Mouse (Mus musculus) lung, adult 2 months (tissue): ENCODE measurements around the gene Atp11a.

Experiments
- CTCF ChIP-seq: fragments of 200-500 bp; IDR thresholded peaks from 2 replicates; pipeline ENCODE4 v1.5.1; 2011; ENCODE audit warnings: mild to moderate bottlenecking, low read length, control low read depth; ENCODE audit not compliant: insufficient read depth
- POLR2A ChIP-seq: fragments of 200-500 bp; IDR thresholded peaks from 2 replicates; pipeline ENCODE4 v1.6.1; 2011; ENCODE audit warnings: low read depth, mild to moderate bottlenecking, control low read depth, low read length, borderline replicate concordance; ENCODE audit errors: extremely low read depth

GRCm38 (mm10) chr8:12915187-12916006 is 158.6 kb downstream of the Atp11a start:
- TF ChIP-seq CTCF (no peak), POLR2A (no peak)
